Mouse (Mus musculus) intestine, embryonic 14.5 days (tissue): Measurements from ENCODE around the gene 1700069L16Rik. TPM values are rescaled to one million over a fixed set of nuclear protein-coding genes. Genes with fewer than 3 reads are reported as not detected.

Experiments
- ATAC-seq: fragments of 200-750 bp; cut with Nextera tagmentation; replicated peaks from 2 replicates; pipeline ENCODE4 v1.8.0; 2017; ENCODE audit warnings: low read depth, moderate number of reproducible peaks, moderate TSS enrichment, moderate library complexity; ENCODE audit not compliant: low FRiP score, low TSS enrichment
- DNase-seq: peaks from one replicate; pipeline ENCODE4 v3.0.0-alpha.2; 2018; ENCODE audit warnings: low spot score
- H3K27ac ChIP-seq: fragments of 300-500 bp; sonication (generic); 2 replicates; pipeline ENCODE4 v1.5.1; 2014; ENCODE audit warnings: low read depth, mild to moderate bottlenecking, control low read depth
- H3K27me3 ChIP-seq: fragments of 300-500 bp; sonication (generic); replicated peaks from 2 replicates; pipeline ENCODE4 v1.6.1; 2014; ENCODE audit warnings: low read length, control low read depth; ENCODE audit not compliant: control insufficient read depth, insufficient read depth
- H3K36me3 ChIP-seq: fragments of 300-500 bp; sonication (generic); 2 replicates; pipeline ENCODE4 v1.6.1; 2014; ENCODE audit warnings: low read length, control low read depth; ENCODE audit not compliant: control insufficient read depth, insufficient read depth
- H3K4me1 ChIP-seq: fragments of 300-500 bp; sonication (generic); replicated peaks from 2 replicates; pipeline ENCODE4 v1.6.1; 2014; ENCODE audit warnings: low read length, control low read depth, mixed read lengths; ENCODE audit not compliant: control insufficient read depth, insufficient read depth
- H3K4me2 ChIP-seq: fragments of 300-500 bp; sonication (generic); 2 replicates; pipeline ENCODE4 v1.6.1; 2014; ENCODE audit warnings: low read length
- H3K4me3 ChIP-seq: fragments of 300-500 bp; sonication (generic); 2 replicates; pipeline ENCODE4 v1.5.1; 2014; ENCODE audit warnings: low read depth, low read length, control low read depth, mixed read lengths
- H3K9ac ChIP-seq: fragments of 300-500 bp; sonication (generic); 2 replicates; pipeline ENCODE4 v1.6.1; 2014; ENCODE audit warnings: mild to moderate bottlenecking, low read length
- H3K9me3 ChIP-seq: fragments of 300-500 bp; sonication (generic); 2 replicates; pipeline ENCODE4 v1.6.1; 2016; ENCODE audit warnings: low read length, control low read depth; ENCODE audit not compliant: control insufficient read depth
- WGBS: fragments of 180-500 bp; shearing (Covaris S2); extraction: QIAGEN DNeasy Blood & Tissue Kit; methylation state at CpG from one replicate; pipeline ENCODE4 v1.1.7; 2014; 5-methylcytosine and 5-hydroxymethylcytosine counted together
- polyA plus RNA-seq: library from polyadenylated mRNA; unstranded; fragments of >200 nt; fragmentation: Nextera tagmentation; extraction: Ambion mirVana; gene quantifications from 2 replicates; pipeline ENCODE4 v1.2.1, GENCODE M21; 2014

The 1700069L16Rik gene
- polyA plus RNA-seq, 1 experiment from 2014 or later: not detected

DNA sequence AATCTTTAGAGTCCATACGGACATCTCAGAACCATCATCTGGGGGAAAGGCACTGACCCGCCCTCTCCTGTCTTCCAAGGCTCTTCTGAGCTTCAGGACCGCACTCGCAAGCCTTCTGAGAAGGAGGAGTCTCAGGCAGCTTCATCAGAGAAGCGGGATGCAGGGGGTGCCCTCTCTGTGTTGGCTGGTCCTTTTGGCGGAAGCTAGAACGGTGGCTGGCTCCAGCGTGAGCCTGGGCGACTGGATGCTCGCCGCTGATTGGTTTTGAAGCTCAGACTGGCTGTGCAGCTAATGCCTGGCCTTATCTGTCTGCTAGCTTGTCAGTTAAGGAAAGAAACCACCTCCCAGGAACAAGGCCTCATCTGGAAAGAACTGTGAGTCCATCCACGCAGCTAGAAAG lies 2.7 kb upstream of the 1700069L16Rik start:
- Histone ChIP-seq H3K27ac (no peak overlapping the region), H3K4me1 (no peaks in the 10 kb centered on the region), H3K9me3 (no peaks in the 10 kb centered on the region), H3K36me3 (no peaks in the 10 kb centered on the region), H3K27me3 (0 out of 2 replicates have a peak, but pooled peaks cover 5% of the 10 kb centered on the region), H3K4me2 (no peak overlapping the region), H3K4me3 (no peak overlapping the region), H3K9ac (no peak overlapping the region)
- no peak for DNase-seq
- 57% methylated on average over 12 of the region's 12 CpGs for WGBS
- no peak for ATAC-seq

DNA sequence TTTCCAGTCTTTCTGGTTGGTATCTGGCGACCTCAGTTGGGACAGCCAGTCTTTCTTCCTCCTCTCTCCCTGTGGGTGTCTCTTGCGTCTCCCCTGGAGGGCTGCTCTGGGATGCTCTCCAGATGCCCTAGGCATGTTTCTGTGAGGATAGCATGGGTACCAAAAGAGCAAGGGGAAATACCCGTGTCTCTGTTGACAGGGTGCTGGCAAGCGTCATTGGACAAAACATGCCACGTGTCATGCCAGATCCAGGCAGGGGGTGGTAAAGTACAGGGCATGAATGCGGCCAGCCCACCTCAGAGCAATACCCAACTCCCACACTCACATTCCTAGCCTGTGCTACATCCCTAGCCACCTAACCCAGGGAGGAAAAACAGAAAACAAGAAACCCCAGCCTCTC lies 2.0 kb upstream of the 1700069L16Rik start:
- 42% methylated on average over 6 of the region's 6 CpGs for WGBS
- no peak overlapping the region for H3K27ac ChIP-seq
- H3K4me3 ChIP-seq: no peak overlapping the region
- no peak overlapping the region for H3K4me2 ChIP-seq
- DNase-seq (no peak), ATAC-seq (no peak)
- no peak overlapping the region for H3K9ac ChIP-seq
- H3K36me3 ChIP-seq: no peaks in the 10 kb centered on the region
- no peaks in the 10 kb centered on the region for H3K9me3 ChIP-seq
- H3K27me3 ChIP-seq: 0 out of 2 replicates have a peak, but pooled peaks cover 5% of the 10 kb centered on the region
- H3K4me1 ChIP-seq: no peaks in the 10 kb centered on the region

DNA sequence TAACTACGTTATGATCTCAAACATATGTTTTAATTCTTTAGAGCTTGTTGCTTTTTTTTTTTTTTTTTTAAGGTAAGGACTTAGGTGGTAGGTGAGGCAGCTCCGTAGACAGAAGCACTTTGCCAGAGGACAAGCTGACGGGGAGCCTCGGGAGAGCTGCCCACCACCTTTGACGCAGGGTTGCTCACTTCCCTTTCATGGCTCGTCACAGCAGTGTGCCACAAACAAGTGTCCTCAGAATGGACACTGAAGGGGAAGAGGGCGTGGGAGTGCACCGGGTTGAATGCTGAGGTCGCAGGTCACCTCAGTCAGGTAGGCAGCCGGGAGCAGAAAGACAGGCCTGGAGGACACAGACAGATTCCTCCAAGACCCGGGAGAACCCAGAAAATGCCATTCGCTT lies 845 bp upstream of the 1700069L16Rik start:
- no peaks in the 10 kb centered on the region for H3K36me3 ChIP-seq
- WGBS: 77% methylated on average over 12 of the region's 12 CpGs

DNA sequence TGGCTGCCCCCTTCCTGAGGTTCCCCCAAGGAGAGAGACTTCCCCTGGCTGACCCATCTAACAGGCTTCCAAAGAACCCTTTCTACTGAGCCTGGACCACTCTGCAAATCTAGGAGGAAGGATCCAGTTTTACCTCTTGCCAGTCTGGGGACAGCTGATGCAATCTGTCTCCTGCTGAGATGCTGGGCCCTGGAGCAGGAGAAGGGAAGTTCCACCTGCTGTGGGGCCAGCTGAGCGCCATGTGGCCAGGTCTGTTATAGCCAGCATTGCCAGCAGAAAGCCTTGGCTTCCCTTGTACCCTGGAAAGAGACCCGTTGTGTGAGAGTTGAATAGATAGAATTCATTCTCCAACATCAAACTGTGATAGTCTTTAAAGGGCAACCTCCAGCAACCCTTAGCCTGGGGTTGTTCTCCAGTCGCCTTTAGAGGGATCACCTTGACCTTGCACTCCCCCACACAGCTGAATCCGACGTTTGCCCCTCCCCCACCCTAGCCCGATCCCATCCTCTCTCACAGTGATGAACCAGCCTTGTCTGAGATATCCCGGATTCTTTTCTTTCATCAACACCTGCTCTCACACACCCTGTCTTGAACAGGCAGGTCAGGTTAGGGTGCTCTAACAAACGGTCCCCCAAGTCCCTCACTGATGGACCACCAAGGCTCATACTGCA lies 870 bp downstream of the 1700069L16Rik start:
- Histone ChIP-seq H3K4me2 (no peak overlapping the region), H3K9ac (no peak overlapping the region), H3K4me3 (no peak overlapping the region), H3K27me3 (0 out of 2 replicates have a peak, but pooled peaks cover 5% of the 10 kb centered on the region), H3K9me3 (no peaks in the 10 kb centered on the region), H3K4me1 (no peaks in the 10 kb centered on the region), H3K36me3 (no peaks in the 10 kb centered on the region), H3K27ac (no peak overlapping the region)
- DNase-seq: no peak
- no peak for ATAC-seq
- WGBS: 37% methylated on average over 8 of the region's 8 CpGs

More for the DNA sequence above, 845 bp upstream of the 1700069L16Rik start:
- Histone ChIP-seq H3K9ac (no peak overlapping the region), H3K4me2 (no peak overlapping the region), H3K27me3 (0 out of 2 replicates have a peak, but pooled peaks cover 5% of the 10 kb centered on the region), H3K27ac (no peak overlapping the region), H3K4me3 (no peak overlapping the region), H3K4me1 (no peaks in the 10 kb centered on the region), H3K9me3 (no peaks in the 10 kb centered on the region)
- DNase-seq (no peak), ATAC-seq (no peak)

DNA sequence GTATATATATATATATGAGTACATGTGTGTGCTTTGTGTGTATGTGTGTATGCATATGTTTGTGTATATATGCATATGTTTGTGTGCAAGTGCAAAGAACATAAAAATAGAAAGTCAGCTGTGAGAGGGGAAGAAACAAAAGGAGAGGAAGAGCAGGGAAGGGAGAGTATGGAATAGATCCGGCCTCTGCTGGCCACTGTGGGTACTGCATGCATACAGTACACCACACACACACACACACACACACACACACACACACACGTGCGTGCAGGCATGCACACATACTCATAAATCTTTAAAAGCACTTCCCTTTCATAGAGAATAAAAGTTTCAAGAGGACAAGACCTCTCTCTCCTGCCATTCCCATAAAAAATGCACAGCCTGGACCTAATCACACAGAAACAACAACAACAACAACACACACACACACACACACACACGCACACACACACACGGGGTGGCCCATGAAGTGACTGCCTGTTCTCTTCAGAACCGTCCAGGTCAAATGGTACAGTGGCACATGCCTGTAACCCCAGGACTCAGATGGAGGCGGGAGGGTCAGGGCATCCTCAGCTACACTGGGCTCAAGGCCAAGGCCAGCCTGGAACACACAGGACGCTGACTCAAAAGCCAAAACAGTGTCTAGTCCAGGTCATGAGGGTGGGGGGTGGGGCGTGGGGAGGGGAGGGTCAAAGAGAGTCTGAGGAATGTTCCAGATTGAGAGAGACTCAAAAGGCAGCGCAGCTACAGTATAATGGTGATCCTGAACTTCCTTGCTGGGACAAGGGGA lies 2.2 kb downstream of the 1700069L16Rik start:
- 80% methylated on average over 10 of the region's 10 CpGs for WGBS
- Histone ChIP-seq H3K9me3 (no peaks in the 10 kb centered on the region), H3K9ac (no peak overlapping the region), H3K27ac (no peak overlapping the region), H3K36me3 (no peaks in the 10 kb centered on the region), H3K4me3 (no peak overlapping the region), H3K4me2 (no peak overlapping the region), H3K4me1 (no peaks in the 10 kb centered on the region), H3K27me3 (0 out of 2 replicates have a peak, but pooled peaks cover 5% of the 10 kb centered on the region)
- no peak for DNase-seq
- no peak for ATAC-seq

DNA sequence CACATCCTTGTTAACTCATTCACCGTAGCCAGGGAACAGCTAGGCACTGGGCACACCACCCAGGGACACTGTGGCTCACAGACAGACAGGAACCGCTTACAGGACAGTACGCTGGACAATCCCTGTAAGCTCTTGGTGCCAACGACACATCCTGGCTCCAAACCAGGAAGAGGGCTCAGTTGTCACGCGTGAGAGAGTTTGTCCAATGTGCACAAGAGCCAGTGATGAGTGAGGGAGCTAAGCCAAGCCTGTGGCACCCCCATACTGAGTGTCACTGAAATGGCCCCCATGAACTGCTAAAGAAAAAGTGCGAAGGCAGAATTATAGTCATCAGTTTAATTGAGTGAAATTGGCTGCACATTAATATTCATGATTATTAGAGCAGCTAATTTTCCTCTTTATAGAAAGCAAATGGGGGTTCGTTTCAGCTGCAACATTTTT lies 5.3 kb downstream of the 1700069L16Rik start:
- Histone ChIP-seq H3K27me3 (0 out of 2 replicates have a peak, but pooled peaks cover 5% of the 10 kb centered on the region), H3K27ac (no peak overlapping the region), H3K36me3 (no peaks in the 10 kb centered on the region), H3K4me3 (no peak overlapping the region), H3K9ac (no peak overlapping the region), H3K4me2 (no peak overlapping the region), H3K9me3 (no peaks in the 10 kb centered on the region), H3K4me1 (no peaks in the 10 kb centered on the region)
- DNase-seq: no peak
- WGBS: 88% methylated on average over 8 of the region's 8 CpGs
- no peak for ATAC-seq

DNA sequence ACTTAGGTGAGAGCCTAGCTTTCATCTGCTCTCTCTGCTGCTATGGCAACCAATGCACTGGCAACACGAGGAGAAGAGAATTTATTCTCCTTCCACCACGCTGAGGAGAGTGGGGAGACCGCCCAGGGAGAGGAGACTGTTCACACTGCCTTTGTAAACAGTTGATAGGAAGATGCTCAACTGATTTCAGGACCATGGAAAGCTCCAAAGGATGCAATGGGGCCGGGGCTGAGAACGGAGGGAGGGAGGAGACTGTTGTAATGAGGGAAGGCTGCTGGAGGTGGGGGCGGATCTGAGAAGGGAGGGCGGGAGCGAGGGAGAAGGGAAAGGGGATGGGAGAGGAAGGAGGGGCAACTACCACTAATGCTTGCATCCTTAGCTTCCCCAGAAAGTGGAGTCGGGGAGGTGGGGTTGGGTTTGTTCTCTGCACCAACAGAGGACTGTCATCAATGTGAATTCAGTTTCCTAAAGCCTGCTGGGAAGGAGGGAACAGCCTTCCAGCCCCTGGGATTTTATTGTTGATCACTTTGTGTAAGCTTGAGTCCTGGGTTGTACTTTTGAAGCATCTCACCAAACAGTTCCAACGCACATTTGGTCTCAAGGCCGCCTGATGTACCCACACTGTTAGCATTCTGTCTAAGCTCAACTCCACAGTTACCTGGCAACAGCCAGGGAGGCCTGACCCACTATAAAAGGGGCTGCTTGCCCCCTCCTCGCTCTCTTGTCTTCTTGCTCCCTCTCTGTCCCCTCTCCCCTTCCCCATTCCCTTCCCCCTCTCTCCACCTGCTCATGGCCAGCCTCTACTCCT lies 7.8 kb downstream of the 1700069L16Rik start:
- no peak overlapping the region for H3K4me3 ChIP-seq
- no peak overlapping the region for H3K27ac ChIP-seq
- no peaks in the 10 kb centered on the region for H3K36me3 ChIP-seq
- H3K27me3 ChIP-seq: no peaks in the 10 kb centered on the region
- no peak overlapping the region for H3K9ac ChIP-seq
- DNase-seq: peak; percentile 81
- H3K9me3 ChIP-seq: no peaks in the 10 kb centered on the region
- no peaks in the 10 kb centered on the region for H3K4me1 ChIP-seq
- no peak overlapping the region for H3K4me2 ChIP-seq
- WGBS: 5% methylated on average over 12 of the region's 12 CpGs
- no peak for ATAC-seq

DNA sequence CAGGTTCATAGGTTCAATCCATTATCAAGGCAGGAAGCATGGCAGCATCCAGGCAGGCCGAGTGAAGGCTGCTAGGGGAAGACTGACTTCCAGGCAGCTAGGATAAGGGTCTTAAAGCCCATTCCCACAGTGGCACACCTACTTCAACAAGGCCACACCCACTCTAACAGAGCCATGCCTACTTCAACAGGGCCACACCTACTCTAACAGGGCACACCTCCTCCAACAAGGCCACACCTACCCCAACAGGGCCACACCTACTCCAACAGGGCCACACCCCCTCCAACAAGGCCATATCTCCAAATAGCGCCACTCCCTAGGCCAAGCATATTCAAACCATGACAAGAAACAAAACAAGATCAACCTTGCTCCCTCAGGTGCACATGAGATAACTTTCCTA lies 11.7 kb downstream of the 1700069L16Rik start:
- Histone ChIP-seq H3K4me2 (no peak overlapping the region), H3K27me3 (no peaks in the 10 kb centered on the region), H3K4me3 (no peak overlapping the region), H3K9me3 (no peaks in the 10 kb centered on the region), H3K27ac (no peak overlapping the region), H3K4me1 (no peaks in the 10 kb centered on the region), H3K36me3 (no peaks in the 10 kb centered on the region), H3K9ac (no peak overlapping the region)
- ATAC-seq (no peak), DNase-seq (no peak)
- WGBS: 61% methylated on average over 2 of the region's 2 CpGs
